Mouse (Mus musculus) urinary bladder, adult 18-20 months (tissue): ENCODE data around the gene Ano9.

Source experiments
- DNase-seq, 2 experiments: peaks; one replicate each; pipeline ENCODE4 v3.0.0; 2022; ENCODE audit warnings: low spot score in 2 of 2, mixed read lengths in 2 of 2

Ano9 gene

DNA sequence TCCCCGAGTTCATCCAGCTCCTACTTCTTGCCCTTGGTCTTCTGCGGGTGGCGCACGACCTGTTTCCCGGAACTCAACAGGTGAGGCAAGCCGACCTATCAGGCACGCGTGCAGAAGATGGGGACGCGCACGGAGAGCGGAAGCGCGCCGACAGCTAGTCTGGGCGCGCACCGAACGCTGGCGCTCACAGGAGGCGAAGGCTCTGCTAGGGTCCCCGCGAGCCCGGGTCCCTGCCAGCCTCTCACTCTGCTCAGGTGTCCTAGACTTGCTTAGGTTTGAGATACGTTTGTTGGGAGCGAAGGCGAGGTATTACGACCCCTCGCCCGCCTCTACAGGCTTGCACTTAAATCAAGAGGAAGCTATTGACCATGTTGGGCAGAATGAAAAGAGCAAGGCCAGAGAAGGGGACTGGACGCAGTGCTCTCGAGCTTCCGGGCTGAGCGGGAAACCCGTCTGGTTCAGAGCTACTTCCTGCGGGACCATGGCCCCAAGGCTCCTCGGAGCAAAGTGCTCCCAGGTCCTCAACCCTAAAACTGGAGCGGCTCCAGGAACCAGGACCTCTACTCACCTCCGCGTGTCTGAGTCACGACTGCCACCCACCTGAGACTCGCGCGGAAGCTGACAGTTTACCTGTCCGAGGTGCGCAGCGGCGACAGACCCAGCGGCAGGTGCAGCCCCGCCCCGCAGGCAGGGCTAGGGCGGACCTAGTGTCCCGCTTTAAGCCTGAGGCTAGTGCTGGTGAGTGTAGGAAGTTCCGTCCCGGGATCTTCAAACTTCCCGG lies 17.5 kb downstream of the Ano9 start, which contains the start of gene Sigirr:
Sigirr (minus strand) TSS at position 662 of the 781 bp plus-strand sequence.
- peak in 1 of 2 experiments; percentile 64 for DNase-seq

DNA sequence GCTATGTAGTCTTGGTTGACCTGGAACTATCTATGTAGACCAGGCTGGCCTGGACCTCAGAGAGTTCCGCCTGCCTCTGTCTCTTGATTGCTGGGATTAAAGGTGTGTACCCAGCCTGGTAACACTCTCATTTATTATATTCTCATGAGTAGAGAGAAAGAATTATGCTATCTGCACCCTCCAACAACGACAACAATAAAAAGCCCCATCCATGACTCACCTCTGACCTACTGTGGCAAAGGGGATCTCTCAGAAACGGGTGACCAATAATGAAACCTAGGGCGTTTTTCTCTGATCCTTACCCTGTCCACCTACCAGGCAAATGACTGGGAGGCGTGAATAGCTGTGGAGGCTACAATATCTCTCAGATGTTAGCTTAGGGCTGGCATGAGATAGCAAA lies 20.4 kb downstream of the Ano9 start:
- DNase-seq: no peak

DNA sequence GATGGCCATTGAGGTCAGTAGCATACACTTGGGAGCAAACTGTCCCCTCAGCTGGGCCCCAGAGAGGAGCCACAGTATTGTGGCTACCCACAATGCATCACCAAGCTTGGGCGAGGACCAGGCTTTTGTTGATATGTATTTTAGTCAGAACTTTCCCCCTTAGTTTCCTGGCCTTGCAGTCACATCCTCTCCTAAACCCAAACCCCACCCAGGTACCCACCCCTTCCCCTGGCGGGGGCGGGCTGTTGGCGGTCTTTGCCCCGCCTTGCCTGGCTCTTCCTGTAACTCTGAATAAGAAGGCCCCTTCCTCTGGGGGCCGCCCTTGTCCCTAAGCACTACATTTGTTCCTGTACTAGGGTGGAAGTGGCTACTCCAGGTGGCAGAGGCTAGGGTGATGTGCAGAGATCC lies 21.0 kb downstream of the Ano9 start:
- DNase-seq: no peak

DNA sequence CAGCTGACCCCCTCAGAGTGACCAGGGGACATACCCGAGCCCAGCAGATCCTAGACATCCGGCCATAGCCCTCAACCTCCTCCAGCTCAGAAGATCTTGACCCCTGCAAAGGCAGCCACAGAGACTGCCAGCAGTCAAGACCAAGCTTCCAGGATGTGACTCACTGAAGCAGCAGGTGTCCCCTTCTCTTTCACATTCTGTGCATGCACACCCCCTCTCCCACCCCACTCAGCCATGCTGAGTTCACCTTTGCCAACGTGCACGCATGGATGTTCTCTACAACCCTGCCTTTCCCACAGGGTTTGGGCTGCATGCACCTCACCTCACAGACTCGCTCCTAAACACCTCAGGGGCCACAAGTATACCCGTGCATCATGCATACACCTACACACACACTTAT lies 21.6 kb downstream of the Ano9 start:
- no peak for DNase-seq

DNA sequence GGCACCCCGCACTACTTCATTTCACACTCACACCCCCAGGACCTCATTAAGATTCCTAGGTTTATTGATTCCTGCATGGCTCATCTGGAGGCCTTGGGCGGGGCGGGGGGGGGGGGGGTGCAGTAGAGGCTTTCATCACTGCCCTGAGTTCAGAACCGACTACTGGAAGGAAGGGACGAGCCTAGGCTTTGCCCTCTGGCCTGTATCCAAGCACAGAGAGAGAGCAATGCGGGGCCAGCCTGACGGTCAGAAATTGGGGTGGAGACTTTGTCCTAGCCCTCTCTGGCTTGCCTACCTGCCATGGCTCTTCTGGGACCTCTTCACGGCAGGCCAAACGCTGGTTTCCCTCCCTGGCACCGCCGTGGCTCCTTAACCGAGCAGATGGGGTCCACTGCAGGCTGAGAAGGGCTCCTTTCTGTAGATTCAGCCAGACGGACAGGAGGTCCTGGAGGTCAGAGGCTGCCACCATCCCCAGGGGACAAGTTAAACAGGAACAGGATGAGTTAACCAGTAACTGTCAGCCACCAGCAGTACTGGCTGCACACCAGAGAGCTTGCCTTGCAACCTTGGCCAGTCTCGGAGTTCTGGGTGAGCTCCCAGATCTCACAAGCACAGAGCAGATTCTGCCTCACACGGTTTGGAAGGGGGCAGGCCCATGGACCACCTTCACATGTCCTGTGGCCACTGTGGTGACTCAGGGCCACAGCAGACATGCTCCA lies 23.0 kb downstream of the Ano9 start:
- DNase-seq: no peak

DNA sequence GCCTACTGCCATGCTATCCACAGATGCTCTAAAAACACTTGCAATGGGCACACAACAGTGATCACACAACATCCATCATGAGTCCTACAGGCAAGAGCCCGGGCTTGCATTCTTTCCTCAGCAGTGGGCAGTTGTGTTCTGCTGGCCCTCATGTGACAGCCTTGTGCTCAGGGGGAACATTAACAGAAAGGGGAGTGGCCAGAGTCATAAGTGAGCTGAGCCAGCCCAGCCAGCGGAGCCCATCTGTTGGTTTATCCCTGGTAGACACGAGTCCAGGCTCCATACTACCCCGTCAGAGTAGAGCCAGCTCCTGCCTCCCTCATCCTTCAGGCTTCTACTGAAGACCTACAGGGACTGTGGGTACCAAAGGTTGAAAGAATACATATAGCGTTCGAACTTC lies 23.7 kb downstream of the Ano9 start:
- no peak for DNase-seq

DNA sequence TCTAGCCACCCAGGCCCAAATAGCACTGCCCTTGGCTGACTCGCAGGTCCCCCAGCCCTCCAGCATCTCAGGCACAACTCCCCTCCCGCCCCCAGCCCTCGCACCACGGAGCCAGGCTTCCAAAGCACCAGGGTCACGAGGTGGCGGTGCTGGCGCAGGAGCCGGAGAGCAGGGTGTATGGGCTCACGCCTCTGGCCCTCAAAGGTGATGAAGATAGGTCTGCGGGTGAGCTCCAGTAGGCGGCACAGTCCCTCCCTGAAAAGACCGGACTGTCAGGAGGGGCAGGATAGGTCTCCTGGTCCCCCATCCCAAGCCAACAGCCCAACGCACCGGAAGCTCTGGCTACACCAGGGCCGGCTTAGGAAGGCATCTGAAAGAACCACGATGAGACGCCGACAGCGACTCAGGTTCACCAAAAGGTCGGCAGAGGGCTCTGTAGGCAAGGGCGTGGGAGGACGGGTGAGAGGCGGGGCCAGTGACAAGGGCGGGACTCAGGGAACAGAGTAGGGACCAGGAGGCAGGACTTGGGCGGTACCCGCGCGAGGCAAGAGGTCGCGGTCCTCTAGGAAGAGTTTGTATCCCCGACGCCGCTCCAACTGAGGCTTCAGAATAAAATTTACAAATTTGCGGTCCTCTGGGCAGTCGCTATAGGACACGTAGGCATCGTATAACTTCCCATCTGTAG lies 25.4 kb downstream of the Ano9 start:
- DNase-seq: peak; percentile 76 to 84

DNA sequence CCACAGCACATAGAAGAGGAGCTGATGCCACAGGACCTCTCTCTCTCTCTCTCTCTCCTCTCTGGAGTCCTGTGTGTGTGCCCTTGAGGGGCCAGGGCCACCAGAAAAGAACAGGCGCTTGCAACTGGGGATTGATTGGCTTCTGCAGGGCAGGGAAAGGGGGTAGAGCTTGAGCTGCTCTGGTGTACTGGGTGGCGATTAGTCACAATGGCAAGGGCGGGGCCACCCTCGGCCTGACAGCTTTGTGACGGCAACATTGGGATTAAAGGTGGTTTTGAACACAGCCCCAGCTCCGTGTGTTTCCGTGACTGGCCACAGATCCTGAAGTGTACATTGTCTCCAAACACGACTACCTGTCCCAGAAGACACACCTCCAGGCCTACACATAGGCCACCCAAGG lies 27.4 kb downstream of the Ano9 start:
- DNase-seq: no peak

DNA sequence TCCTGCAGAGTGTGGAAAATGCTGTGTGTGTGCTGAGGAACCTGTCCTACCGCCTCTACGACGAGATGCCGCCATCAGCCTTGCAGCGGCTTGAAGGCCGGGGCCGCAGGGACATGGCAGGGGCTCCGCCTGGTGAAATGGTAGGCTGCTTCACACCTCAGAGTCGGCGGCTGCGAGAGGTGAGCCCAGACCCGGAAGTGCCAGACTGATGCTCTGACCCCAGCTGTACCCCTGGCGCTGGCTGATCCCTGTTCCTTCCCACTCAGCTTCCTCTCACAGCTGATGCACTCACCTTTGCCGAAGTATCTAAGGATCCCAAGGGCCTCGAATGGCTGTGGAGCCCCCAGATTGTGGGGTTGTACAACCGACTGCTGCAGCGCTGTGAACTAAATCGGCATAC lies 29.1 kb downstream of the Ano9 start:
- no peak for DNase-seq

DNA sequence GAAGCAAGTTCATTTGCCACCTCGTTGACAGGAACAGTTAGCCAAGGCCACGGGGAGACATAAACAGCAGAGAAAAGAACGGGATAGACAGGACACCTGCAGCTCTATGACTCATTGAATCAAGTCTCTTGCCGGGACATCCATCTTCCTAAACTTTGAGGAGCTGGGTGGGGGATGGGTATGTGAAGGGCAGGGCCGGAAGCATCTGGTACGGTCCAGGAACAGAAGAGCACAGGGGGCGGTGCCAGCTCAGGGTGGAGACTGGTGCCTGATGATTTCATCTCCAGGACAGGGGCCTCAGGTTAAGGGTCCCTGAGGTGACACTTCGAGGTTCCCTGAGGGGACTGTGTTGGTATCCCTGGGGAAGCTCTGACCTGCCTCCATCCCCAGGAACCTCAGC lies 29.7 kb downstream of the Ano9 start:
- DNase-seq: no peak

DNA sequence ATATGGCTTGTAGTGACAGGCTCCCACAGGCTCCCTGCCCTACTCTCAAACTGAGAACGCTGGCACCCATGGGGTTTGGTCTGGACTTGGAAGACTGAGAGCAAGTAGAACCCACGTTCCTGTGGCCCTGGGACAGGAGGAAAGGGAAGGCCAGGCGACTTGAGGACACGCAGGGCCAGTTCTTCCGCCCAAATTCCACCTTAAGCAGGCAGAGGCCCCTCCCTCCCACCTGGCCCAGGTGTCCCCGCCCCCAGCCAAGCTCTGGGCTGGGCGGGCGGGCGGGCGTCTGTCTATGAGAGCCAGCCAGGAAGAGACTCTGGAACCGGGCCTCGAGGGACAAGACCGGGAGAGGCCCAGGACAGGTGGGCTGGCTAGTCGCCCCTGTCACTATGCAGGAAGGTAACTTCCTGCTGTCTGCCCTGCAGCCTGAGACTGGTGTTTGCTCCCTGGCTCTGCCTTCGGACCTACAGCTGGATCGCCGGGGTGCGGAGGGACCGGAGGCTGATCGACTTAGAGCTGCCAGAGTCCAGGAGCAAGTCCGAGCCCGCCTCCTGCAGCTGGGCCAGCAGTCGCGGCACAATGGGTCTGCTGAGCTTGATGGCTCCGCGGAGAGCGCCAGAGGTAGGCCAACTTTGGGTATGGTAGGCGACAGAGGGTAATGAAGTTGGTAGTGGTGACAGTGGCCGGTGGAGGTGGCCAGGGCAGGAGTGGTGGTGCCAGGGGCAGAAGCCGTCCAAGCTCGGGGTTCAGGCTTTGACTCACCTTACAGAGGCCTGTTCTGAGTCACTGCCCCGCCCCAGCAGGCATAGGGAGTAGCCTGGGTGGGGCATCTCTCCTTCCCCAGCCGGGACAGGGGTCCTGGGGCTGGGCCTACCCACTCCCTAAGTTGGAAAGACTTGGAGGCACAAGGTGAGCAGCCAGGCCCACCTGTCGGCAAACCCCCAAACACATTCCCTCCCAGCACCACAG lies 37.8 kb downstream of the Ano9 start:
- peak; percentile 47 to 73 for DNase-seq

DNA sequence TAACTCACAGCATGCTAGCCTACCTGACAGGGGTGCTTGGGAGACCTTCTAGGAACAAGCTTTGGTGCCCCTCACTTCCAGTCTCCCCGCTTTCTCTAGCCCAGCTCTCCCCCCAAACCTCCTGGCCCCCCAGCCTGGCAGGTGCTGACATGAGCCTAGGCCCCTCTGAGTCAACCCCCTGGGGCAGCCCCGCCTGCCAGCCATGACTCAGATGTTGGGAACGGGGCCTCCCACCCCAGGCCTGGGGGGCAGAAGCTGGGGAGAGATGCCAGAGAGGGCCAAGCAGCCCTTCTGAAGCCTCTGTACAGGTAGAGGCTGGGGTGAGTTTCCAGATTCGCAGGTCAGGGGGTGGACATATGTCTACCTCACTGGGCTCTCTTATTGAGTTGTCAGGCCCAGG lies 38.7 kb downstream of the Ano9 start:
- no peak for DNase-seq

DNA sequence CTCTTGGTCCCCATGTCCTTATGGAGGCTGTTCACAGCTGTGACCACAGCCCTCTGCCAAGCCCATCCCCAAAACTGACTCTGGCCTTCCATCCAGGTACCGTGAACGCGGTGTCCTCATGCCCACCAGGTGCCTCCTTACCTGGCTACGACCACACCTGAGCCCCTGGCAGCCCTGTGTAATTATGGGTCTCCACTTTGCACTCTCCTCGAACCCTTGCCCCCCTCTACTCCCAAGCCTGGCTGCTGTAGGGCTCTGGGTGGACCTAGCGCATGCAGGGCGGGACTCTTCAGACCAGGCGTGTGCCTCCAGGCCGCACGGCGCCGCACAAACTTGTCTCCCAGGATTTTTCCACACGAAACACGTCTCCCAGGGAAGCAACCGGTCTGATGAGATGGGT lies 39.8 kb downstream of the Ano9 start, which contains the start of gene Pkp3:
Pkp3 (plus strand) TSS at position 378 of the 400 bp plus-strand sequence.
- no peak for DNase-seq

DNA sequence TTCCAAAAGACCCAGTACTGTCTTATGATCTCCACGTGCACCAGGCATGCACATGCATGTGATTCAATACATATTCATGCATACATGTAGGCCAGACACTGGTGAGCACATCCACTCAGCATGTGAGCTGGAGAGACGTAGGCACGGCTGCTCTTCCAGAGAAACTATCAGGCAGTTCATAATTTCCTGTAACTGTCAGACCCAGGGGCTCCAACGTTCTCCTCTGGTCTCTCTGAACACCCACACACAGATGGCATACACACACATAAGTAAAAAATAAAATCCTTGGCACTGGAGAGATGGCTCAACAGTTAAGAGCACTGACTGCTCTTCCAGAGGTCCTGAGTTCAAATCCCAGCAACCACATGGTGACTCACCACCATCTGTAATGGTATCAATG lies 43.8 kb downstream of the Ano9 start:
- DNase-seq: no peak

DNA sequence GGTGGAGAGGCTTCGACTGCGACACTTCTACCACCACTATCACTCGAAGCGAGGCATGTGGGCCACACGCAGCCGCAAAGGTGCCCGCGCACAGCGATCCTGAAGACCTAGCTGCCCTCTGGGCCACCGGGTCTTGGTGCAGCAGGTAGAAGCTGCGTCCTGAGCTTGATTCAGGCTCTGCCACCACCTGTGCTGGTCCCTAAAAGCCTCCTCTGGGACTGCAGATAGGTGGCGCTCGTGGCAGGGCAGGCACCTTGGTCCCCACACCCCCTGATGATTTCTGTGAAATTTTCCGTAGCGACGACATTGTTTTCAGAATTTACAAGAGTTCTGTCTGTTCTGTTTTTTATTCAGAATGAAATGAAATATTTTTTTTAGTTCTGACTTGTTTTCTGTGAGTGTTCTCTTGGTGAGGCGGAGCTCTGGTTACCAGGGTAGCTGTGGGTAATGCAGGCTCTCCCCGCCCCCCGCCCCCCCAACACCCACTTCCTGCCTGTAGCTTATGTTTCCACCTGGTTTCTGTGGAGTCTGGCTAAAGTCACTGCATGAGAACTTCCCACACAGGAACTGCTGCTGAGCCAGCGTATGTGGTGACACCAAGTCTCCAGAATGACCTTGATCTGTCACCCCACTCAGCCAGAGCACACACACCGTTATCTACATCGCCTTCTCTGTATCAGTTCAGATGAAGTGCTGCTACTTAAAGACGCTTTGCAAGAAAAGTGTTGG lies 45.4 kb downstream of the Ano9 start:
- no peak for DNase-seq

DNA sequence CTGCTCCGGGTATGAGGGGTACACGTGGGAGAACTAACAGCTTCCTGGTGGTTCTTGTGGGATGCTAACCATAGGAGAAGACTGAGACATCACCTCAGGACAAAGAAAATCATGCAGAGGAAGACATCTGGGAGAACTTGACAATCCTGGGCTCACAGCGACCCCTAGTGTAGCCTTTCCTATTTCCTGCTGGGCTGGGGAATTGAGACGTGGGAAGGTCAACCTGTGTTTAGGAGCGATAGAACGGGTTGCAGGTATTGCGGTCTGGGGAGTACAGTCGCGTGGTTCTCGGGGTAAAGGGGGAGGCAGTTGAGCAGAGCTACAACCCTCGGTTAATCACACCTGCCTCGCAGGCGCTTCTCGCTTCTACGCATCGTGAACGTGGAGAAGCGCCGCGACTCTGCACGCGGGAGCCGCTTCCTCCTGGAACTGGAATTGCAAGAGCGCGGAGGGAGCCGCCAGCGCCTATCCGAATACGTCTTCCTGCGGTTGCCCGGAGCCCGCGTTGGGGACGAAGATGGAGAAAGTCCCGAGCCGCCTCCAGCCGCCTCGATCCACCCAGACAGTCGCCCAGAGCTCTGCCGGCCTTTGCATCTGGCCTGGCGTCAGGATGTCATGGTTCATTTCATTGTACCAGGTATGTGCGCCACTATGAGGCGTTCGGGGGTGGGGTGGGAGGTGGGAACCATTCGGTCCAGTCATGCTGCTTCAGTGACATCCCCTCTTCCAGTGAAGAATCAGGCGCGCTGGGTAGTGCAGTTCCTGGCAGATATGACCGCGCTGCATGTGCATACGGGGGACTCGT lies 47.3 kb downstream of the Ano9 start:
- peak; percentile 62 to 68 for DNase-seq

DNA sequence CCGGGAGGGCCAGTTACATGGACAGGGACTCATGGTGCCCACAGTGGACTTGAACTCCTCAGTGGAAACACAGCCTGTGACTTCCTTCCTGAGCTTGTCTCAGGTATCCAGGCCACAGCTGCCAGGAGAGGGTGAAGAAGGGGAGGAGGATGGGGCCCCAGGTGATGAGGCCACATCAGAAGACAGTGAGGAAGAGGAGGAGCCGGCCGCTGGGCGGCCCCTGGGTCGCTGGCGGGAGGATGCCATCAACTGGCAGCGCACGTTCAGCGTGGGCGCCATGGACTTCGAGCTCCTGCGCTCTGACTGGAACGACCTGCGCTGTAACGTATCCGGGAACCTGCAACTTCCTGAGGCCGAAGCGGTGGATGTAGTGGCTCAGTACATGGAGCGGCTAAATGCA lies 49.3 kb downstream of the Ano9 start:
- no peak for DNase-seq

DNA sequence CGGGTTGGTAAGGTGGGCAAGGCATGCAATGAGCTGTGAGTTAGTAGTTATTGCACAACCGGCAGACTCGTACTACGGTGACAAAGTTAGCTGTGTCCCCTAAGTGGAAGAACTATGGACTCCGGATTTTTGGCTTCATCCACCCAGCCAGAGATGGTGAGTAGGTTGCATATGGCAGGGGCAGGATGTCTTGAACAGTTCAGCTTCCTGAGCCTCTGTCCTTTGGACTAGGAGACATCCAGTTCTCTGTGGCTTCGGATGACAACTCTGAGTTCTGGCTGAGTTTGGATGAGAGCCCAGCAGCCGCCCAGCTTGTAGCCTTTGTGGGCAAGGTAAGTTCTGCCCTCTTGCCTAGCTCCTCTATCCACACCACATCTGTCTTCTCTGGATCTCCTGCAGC lies 53.0 kb downstream of the Ano9 start:
- DNase-seq: no peak

DNA sequence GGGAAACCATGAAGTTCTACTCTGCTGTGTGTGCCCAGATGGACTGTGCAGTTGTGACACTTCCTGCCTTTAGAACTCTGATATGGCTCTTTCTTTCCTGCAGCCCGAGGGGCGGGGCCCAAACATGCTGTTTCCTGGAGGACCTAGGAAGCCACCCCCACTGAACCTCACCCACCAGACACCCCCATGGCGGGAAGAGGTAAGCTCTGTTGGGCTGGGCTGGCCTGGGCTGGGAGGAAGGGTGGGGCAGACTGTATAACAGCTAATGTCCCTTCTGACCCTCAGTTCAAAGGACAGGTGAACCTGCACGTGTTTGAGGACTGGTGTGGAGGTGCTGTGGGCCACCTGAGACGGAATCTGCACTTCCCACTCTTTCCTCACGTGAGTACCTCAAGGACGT lies 53.4 kb downstream of the Ano9 start:
- DNase-seq: no peak

DNA sequence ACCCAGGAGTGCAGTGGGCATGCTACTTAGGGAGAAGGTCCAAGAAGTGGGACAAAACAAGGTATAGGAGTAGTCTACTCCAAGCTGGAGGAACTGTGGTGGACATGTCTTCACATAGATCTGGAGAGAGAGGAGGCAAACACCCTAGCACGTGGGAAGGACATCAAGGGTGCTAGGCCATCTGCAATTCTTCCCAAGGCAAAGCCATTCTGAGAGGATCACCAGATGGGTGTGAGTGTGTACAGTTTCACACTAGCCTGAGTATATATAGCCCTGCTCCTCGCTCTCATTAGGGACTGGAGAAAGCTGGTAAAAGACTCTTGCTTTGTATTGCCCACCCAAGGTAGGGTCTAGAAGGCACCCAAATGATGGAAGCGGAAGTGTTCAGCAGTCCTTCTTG lies 54.3 kb downstream of the Ano9 start:
- no peak for DNase-seq
